29 mouse cellular contexts compared by ENCODE assay signal in the genomic region with DNA sequence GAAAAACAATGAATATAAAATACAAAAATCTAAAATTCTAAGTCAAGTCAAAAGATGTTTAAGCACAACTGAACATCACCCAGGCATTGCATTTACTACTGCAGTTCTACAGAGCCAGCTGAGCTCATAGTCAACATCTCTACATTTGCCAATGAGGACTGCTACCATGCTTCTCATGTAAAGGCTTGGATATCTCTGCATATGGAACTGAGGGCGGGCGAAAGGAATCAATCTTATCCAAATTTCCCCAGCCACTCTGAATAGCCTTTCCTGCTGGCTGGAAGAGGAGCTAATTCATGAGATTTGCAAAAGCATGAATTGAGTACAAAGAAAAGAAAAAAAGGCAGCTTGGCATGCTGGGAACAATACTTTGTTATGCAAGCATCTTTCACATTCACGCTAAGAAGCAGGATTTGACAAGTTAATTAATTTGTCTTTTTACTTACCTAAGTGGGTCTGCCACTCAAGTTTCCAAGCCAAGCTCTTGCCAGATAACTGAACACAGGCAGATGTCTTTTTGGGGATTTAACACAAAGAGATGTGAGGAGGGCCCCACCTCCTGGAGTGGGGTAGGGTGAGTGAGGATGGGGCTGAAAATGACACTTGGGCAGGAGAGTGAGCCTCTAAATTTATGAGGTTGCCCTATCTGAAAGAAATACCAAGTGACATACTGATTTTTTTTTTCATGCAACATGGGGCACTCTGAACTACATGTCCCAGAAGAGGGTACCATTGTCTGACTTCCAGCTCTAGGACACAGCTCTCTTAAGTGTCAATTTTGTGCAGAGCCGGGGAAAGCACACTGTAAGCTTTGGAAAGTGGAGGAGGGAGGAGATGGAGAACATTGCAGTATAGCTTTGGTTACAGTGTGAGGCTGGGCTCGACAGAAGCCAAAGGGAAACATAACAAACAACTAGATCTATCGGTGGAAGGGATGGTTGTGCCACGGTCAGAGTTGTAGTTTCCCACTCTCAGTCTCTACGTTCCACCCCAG. TPM values are rescaled to one million over a fixed set of nuclear protein-coding genes. Genes with fewer than 3 reads are reported as not detected.
DNase-seq lines count a peak whose midpoint lies in the region; ATAC-seq lines count a peak whose summit lies in the region.
"Had no signal": no experiment of that assay in that cellular context is flagged by ENCODE, and none has a peak within 500 bp of the region (broad histone marks: within the 10 kb centered on the region; RNA-seq: fewer than 3 reads in every experiment).

No protein-coding gene starts in this region.

- H3K9ac ChIP-seq in forebrain, embryonic 11.5 days (ENCODE audit: low read length) = no peak overlapping the region
- H3K9ac ChIP-seq in midbrain, embryonic 11.5 days (ENCODE audit: low read length) = no peak overlapping the region
- no peak overlapping the region for H3K9ac ChIP-seq in forebrain, embryonic 15.5 days (replicated peaks)
- H3K9ac ChIP-seq in midbrain, embryonic 16.5 days (ENCODE audit: low read depth, low read length) = no peak overlapping the region
- H3K9ac ChIP-seq: embryonic facial prominence, embryonic 12.5 days; limb, embryonic 15.5 days; liver, embryonic 14.5 days; lung, embryonic 14.5 days; neural tube, embryonic 13.5 days had no signal

- ATAC-seq in forebrain, embryonic 11.5 days (replicated peaks; ENCODE audit: low FRiP score) = peak; percentile 36; the same call in 1 of the 2 replicates
- peak; percentile 65; the same call in 1 of the 2 replicates for ATAC-seq in midbrain, embryonic 11.5 days (ENCODE audit: low FRiP score)
- peak; percentile 87 for ATAC-seq in forebrain, embryonic 15.5 days (replicated peaks)
- ATAC-seq in midbrain, embryonic 16.5 days = peak; percentile 64
- ATAC-seq: intestine, postnatal 0 days had no signal

- no peaks in the 10 kb centered on the region for H3K4me1 ChIP-seq in forebrain, embryonic 11.5 days (replicated peaks; ENCODE audit: control insufficient read depth, insufficient read depth, low read length)
- peaks cover 9% of the 10 kb centered on the region for H3K4me1 ChIP-seq in forebrain, embryonic 10.5 days
- H3K4me1 ChIP-seq in midbrain, embryonic 11.5 days (ENCODE audit: control insufficient read depth, insufficient read depth, low read length) = peaks cover 7% of the 10 kb centered on the region
- H3K4me1 ChIP-seq in midbrain, embryonic 10.5 days = peaks cover 10% of the 10 kb centered on the region
- peaks cover 8% of the 10 kb centered on the region for H3K4me1 ChIP-seq in forebrain, embryonic 15.5 days
- H3K4me1 ChIP-seq in midbrain, embryonic 16.5 days (ENCODE audit: control insufficient read depth, insufficient read depth, low read length) = no peaks in the 10 kb centered on the region
- H3K4me1 ChIP-seq: embryonic facial prominence, embryonic 12.5 days; limb, embryonic 15.5 days; neural tube, embryonic 13.5 days had no signal

- no peak overlapping the region for H3K4me2 ChIP-seq in forebrain, embryonic 11.5 days (ENCODE audit: low read depth, low read length, severe bottlenecking)
- H3K4me2 ChIP-seq in midbrain, embryonic 11.5 days = no peak overlapping the region
- no peak overlapping the region for H3K4me2 ChIP-seq in forebrain, embryonic 15.5 days (replicated peaks)
- no peak overlapping the region for H3K4me2 ChIP-seq in midbrain, embryonic 16.5 days (ENCODE audit: low read length)
- H3K4me2 ChIP-seq: embryonic facial prominence, embryonic 12.5 days; limb, embryonic 15.5 days; lung, embryonic 14.5 days; neural tube, embryonic 13.5 days had no signal

- H3K4me3 ChIP-seq in forebrain, embryonic 11.5 days (ENCODE audit: low read depth, low read length) = no peak overlapping the region
- H3K4me3 ChIP-seq in forebrain, embryonic 10.5 days = no peak overlapping the region
- no peak overlapping the region for H3K4me3 ChIP-seq in midbrain, embryonic 11.5 days (ENCODE audit: low read depth, low read length)
- no peak overlapping the region for H3K4me3 ChIP-seq in midbrain, embryonic 10.5 days
- no peak overlapping the region for H3K4me3 ChIP-seq in forebrain, embryonic 15.5 days
- no peak overlapping the region for H3K4me3 ChIP-seq in midbrain, embryonic 16.5 days (ENCODE audit: low read depth, low read length)
- H3K4me3 ChIP-seq: embryonic facial prominence, embryonic 12.5 days; gastrocnemius, adult 2 months; left cerebral cortex, adult 2 months; limb, embryonic 15.5 days; myocyte; neural tube, embryonic 13.5 days had no signal

- intact Hi-C loops in gastrocnemius, postnatal 14 days (cut with DNase I; ENCODE audit: low total_unique reads) = no loop called here

- no peaks in the 10 kb centered on the region for H3K36me3 ChIP-seq in forebrain, embryonic 11.5 days (ENCODE audit: control insufficient read depth, insufficient read depth, low read length)
- H3K36me3 ChIP-seq in forebrain, embryonic 10.5 days (replicated peaks) = no peaks in the 10 kb centered on the region
- no peaks in the 10 kb centered on the region for H3K36me3 ChIP-seq in midbrain, embryonic 11.5 days (ENCODE audit: control insufficient read depth, insufficient read depth, low read length)
- no peaks in the 10 kb centered on the region for H3K36me3 ChIP-seq in midbrain, embryonic 10.5 days
- no peaks in the 10 kb centered on the region for H3K36me3 ChIP-seq in forebrain, embryonic 15.5 days
- H3K36me3 ChIP-seq in midbrain, embryonic 16.5 days (ENCODE audit: control insufficient read depth, insufficient read depth, low read length) = no peaks in the 10 kb centered on the region
- H3K36me3 ChIP-seq: embryonic facial prominence, embryonic 12.5 days; limb, embryonic 15.5 days; neural tube, embryonic 13.5 days had no signal

- H3K9me3 ChIP-seq in forebrain, embryonic 11.5 days (ENCODE audit: control insufficient read depth, low read length) = no peaks in the 10 kb centered on the region; the same call in 1 of the 2 replicates
- 0 out of 2 replicates have a peak, but pooled peaks cover 3% of the 10 kb centered on the region for H3K9me3 ChIP-seq in forebrain, embryonic 10.5 days
- no peaks in the 10 kb centered on the region for H3K9me3 ChIP-seq in midbrain, embryonic 11.5 days (ENCODE audit: control insufficient read depth, low read length)
- peaks cover 9% of the 10 kb centered on the region; the same call in 1 of the 2 replicates for H3K9me3 ChIP-seq in midbrain, embryonic 10.5 days (replicated peaks)
- H3K9me3 ChIP-seq in forebrain, embryonic 15.5 days = no peaks in the 10 kb centered on the region
- H3K9me3 ChIP-seq in midbrain, embryonic 16.5 days (replicated peaks; ENCODE audit: control insufficient read depth, low read length, poor library complexity, severe bottlenecking) = no peaks in the 10 kb centered on the region
- H3K9me3 ChIP-seq: embryonic facial prominence, embryonic 12.5 days; limb, embryonic 15.5 days; neural tube, embryonic 13.5 days had no signal

- no peaks in the 10 kb centered on the region for H3K27me3 ChIP-seq in forebrain, embryonic 11.5 days (ENCODE audit: control insufficient read depth, insufficient read depth, low read length)
- H3K27me3 ChIP-seq in forebrain, embryonic 10.5 days (ENCODE audit: poor library complexity, severe bottlenecking) = no peaks in the 10 kb centered on the region
- no peaks in the 10 kb centered on the region for H3K27me3 ChIP-seq in midbrain, embryonic 11.5 days (ENCODE audit: control insufficient read depth, insufficient read depth, low read length)
- no peaks in the 10 kb centered on the region for H3K27me3 ChIP-seq in midbrain, embryonic 10.5 days (ENCODE audit: low read depth, poor library complexity, severe bottlenecking)
- no peaks in the 10 kb centered on the region for H3K27me3 ChIP-seq in forebrain, embryonic 15.5 days
- H3K27me3 ChIP-seq in midbrain, embryonic 16.5 days (ENCODE audit: control insufficient read depth, insufficient read depth, low read depth, low read length) = no peaks in the 10 kb centered on the region
- H3K27me3 ChIP-seq: embryonic facial prominence, embryonic 12.5 days; limb, embryonic 15.5 days; neural tube, embryonic 13.5 days had no signal

- no peak overlapping the region for H3K27ac ChIP-seq in forebrain, embryonic 11.5 days (ENCODE audit: low read depth, low read length)
- H3K27ac ChIP-seq in forebrain, embryonic 10.5 days = no peak overlapping the region
- no peak overlapping the region for H3K27ac ChIP-seq in midbrain, embryonic 11.5 days (ENCODE audit: low read depth, low read length)
- H3K27ac ChIP-seq in midbrain, embryonic 10.5 days (replicated peaks) = no peak overlapping the region
- H3K27ac ChIP-seq in forebrain, embryonic 15.5 days (replicated peaks) = peak overlapping the region; percentile 80
- no peak overlapping the region for H3K27ac ChIP-seq in midbrain, embryonic 16.5 days (ENCODE audit: low read length)
- H3K27ac ChIP-seq: embryonic facial prominence, embryonic 12.5 days; gastrocnemius, adult 2 months; left cerebral cortex, adult 2 months; limb, embryonic 15.5 days; liver, embryonic 14.5 days; neural tube, embryonic 13.5 days had no signal

- no peak for DNase-seq in forebrain, embryonic 11.5 days (ENCODE audit: low spot score)
- DNase-seq in forebrain, embryonic 10.5 days (ENCODE audit: extremely low spot score, low spot score) = no peak
- DNase-seq in midbrain, embryonic 11.5 days (ENCODE audit: low spot score, missing footprints) = peak; percentile 85
- no peak for DNase-seq in midbrain, embryonic 10.5 days (ENCODE audit: low spot score)
- no peak for DNase-seq in gastrocnemius, postnatal 14 days
- no peak for DNase-seq in lung, postnatal 14 days
- DNase-seq: cerebellum, adult 18-20 months; cerebellum, postnatal 14 days; gastrocnemius, adult 2 months; kidney, postnatal 4 days; left cerebral cortex, postnatal 4 days; lung, embryonic 14.5 days; lung, postnatal 36 days; retina, postnatal 1 day; right cerebral cortex, postnatal 25 days; spleen, adult 18-20 months; thymus, postnatal 14 days had no signal

- 58% methylated on average over 8 of the region's 8 CpGs for WGBS in forebrain, embryonic 11.5 days
- WGBS in forebrain, embryonic 10.5 days = 66% methylated on average over 8 of the region's 8 CpGs
- 53% methylated on average over 8 of the region's 8 CpGs for WGBS in midbrain, embryonic 11.5 days
- 62% methylated on average over 8 of the region's 8 CpGs for WGBS in midbrain, embryonic 10.5 days
- 32% methylated on average over 8 of the region's 8 CpGs for WGBS in forebrain, embryonic 15.5 days
- 42% methylated on average over 8 of the region's 8 CpGs for WGBS in midbrain, embryonic 16.5 days

RNA-seq across cellular contexts. Expression of gene Pp2d1, which starts 12.4 kb away (rescaled TPM):
- 0.47 and 0.49 TPM in 2 replicates for polyA plus RNA-seq in forebrain, embryonic 11.5 days (2014; fragmentation: Nextera tagmentation; extraction: Ambion mirVana)
- 0.25 and 0.26 TPM in 2 replicates for polyA plus RNA-seq in forebrain, embryonic 10.5 days (2016; fragmentation: Nextera tagmentation; extraction: Ambion mirVana)
- 0.22 and 0.34 TPM in 2 replicates for polyA plus RNA-seq in midbrain, embryonic 11.5 days (2014; fragmentation: Nextera tagmentation; extraction: Ambion mirVana)
- 0.15 and 0.29 TPM in 2 replicates for polyA plus RNA-seq in midbrain, embryonic 10.5 days (2016; fragmentation: Nextera tagmentation; extraction: Ambion mirVana)
- polyA plus RNA-seq in forebrain, embryonic 15.5 days (2015; fragmentation: Nextera tagmentation; extraction: Ambion mirVana) = 0.23 and 0.73 TPM in 2 replicates
- 0.46 and 0.50 TPM in 2 replicates for polyA plus RNA-seq in midbrain, embryonic 16.5 days (2015; fragmentation: Nextera tagmentation; extraction: Ambion mirVana)
- total RNA-seq in gastrocnemius, postnatal 14 days (2021) = not detected
- total RNA-seq: adrenal gland, postnatal 4 days; gastrocnemius, adult 2 months; hematopoietic stem cell, adult 5-6 weeks; left cerebral cortex, adult 2 months; left cerebral cortex, postnatal 4 days had no signal
- polyA plus RNA-seq: gonadal fat pad, adult 2 months; liver, embryonic 14.5 days had no signal

RNA-seq across cellular contexts. Expression of gene Kat2b, which starts 15.1 kb away (rescaled TPM):
- polyA plus RNA-seq in forebrain, embryonic 11.5 days (2014; fragmentation: Nextera tagmentation; extraction: Ambion mirVana) = 5.9 and 6.1 TPM in 2 replicates
- polyA plus RNA-seq in forebrain, embryonic 10.5 days (2016; fragmentation: Nextera tagmentation; extraction: Ambion mirVana) = 2.1 and 2.8 TPM in 2 replicates
- 4.9 and 5.5 TPM in 2 replicates for polyA plus RNA-seq in midbrain, embryonic 11.5 days (2014; fragmentation: Nextera tagmentation; extraction: Ambion mirVana)
- 2.6 and 3.1 TPM in 2 replicates for polyA plus RNA-seq in midbrain, embryonic 10.5 days (2016; fragmentation: Nextera tagmentation; extraction: Ambion mirVana)
- polyA plus RNA-seq in forebrain, embryonic 15.5 days (2015; fragmentation: Nextera tagmentation; extraction: Ambion mirVana) = 6.3 and 6.5 TPM in 2 replicates
- 7.2 and 8.7 TPM in 2 replicates for polyA plus RNA-seq in midbrain, embryonic 16.5 days (2015; fragmentation: Nextera tagmentation; extraction: Ambion mirVana)
- 10 to 100 TPM; 31.5 to 40.9 TPM for total RNA-seq in gastrocnemius, postnatal 14 days (2021)

Comparison
In these comparisons a context has a peak if more than half of its experiments do, and no peak if none do; other contexts are left out.
1. ATAC-seq: peak in every context shown above with its lines; median percentile 87 in forebrain, embryonic 15.5 days; 65 in midbrain, embryonic 11.5 days; 64 in midbrain, embryonic 16.5 days; 36 in forebrain, embryonic 11.5 days.